Mouse (Mus musculus): ENCODE results near the gene Pecam1. TPM values are rescaled to one million over a fixed set of nuclear protein-coding genes. Genes with fewer than 3 reads are reported as not detected.
A peak's percentile ranks its signal among the peaks of the same experiment; 100 is the strongest.
"Not testable (repeated sequence)": the region's sequence is repeated elsewhere in the genome, so short reads cannot be mapped to it uniquely, and the experiment has no call there.

Pecam1 gene
- total RNA-seq, 1 experiment from 2014 or later: 51.4 TPM

- peak; percentile 74 for ATAC-seq (replicated peaks; ENCODE audit: insufficient number of reproducible peaks, low FRiP score, low TSS enrichment, poor library complexity, severe bottlenecking)
Observed at GRCm38 (mm10) chr11:106741232-106741631, 9.2 kb downstream of the Pecam1 start.

GRCm38 (mm10) chr11:106740724-106741123 lies 9.7 kb downstream of the Pecam1 start:
- not testable (repeated sequence) for ATAC-seq (replicated peaks; ENCODE audit: insufficient number of reproducible peaks, low FRiP score, low TSS enrichment, poor library complexity, severe bottlenecking)

GRCm38 (mm10) chr11:106739116-106739515 lies 11.3 kb downstream of the Pecam1 start:
- ATAC-seq (replicated peaks; ENCODE audit: insufficient number of reproducible peaks, low FRiP score, low TSS enrichment, poor library complexity, severe bottlenecking): no peak

GRCm38 (mm10) chr11:106737178-106737621 lies 13.2 kb downstream of the Pecam1 start:
- ATAC-seq (replicated peaks; ENCODE audit: insufficient number of reproducible peaks, low FRiP score, low TSS enrichment, poor library complexity, severe bottlenecking): no peak

- no peak for ATAC-seq (replicated peaks; ENCODE audit: insufficient number of reproducible peaks, low FRiP score, low TSS enrichment, poor library complexity, severe bottlenecking)
Observed at GRCm38 (mm10) chr11:106736614-106737013, 13.8 kb downstream of the Pecam1 start.

- ATAC-seq (replicated peaks; ENCODE audit: insufficient number of reproducible peaks, low FRiP score, low TSS enrichment, poor library complexity, severe bottlenecking): no peak
Observed at GRCm38 (mm10) chr11:106730714-106731113, 19.7 kb downstream of the Pecam1 start.

- no peak for ATAC-seq (replicated peaks; ENCODE audit: insufficient number of reproducible peaks, low FRiP score, low TSS enrichment, poor library complexity, severe bottlenecking)
Observed at GRCm38 (mm10) chr11:106729656-106730055, 20.8 kb downstream of the Pecam1 start.

GRCm38 (mm10) chr11:106728402-106729366 lies 21.7 kb downstream of the Pecam1 start:
- ATAC-seq (replicated peaks; ENCODE audit: insufficient number of reproducible peaks, low FRiP score, low TSS enrichment, poor library complexity, severe bottlenecking): no peak

GRCm38 (mm10) chr11:106727967-106728366 lies 22.5 kb downstream of the Pecam1 start:
- no peak for ATAC-seq (replicated peaks; ENCODE audit: insufficient number of reproducible peaks, low FRiP score, low TSS enrichment, poor library complexity, severe bottlenecking)

GRCm38 (mm10) chr11:106724916-106725235 lies 25.6 kb downstream of the Pecam1 start:
- ATAC-seq (replicated peaks; ENCODE audit: insufficient number of reproducible peaks, low FRiP score, low TSS enrichment, poor library complexity, severe bottlenecking): not testable (repeated sequence)

- ATAC-seq (replicated peaks; ENCODE audit: insufficient number of reproducible peaks, low FRiP score, low TSS enrichment, poor library complexity, severe bottlenecking): no peak
Observed at GRCm38 (mm10) chr11:106724176-106724915, 26.1 kb downstream of the Pecam1 start.

- no peak for ATAC-seq (replicated peaks; ENCODE audit: insufficient number of reproducible peaks, low FRiP score, low TSS enrichment, poor library complexity, severe bottlenecking)
Observed at GRCm38 (mm10) chr11:106723611-106724125, 26.8 kb downstream of the Pecam1 start.

GRCm38 (mm10) chr11:106722831-106723361 lies 27.5 kb downstream of the Pecam1 start:
- 0 out of 2 replicates have a peak, but pooled peaks have one; percentile 35 for ATAC-seq (replicated peaks; ENCODE audit: insufficient number of reproducible peaks, low FRiP score, low TSS enrichment, poor library complexity, severe bottlenecking)

GRCm38 (mm10) chr11:106720379-106720778 lies 30.0 kb downstream of the Pecam1 start:
- ATAC-seq (replicated peaks; ENCODE audit: insufficient number of reproducible peaks, low FRiP score, low TSS enrichment, poor library complexity, severe bottlenecking): no peak

GRCm38 (mm10) chr11:106716568-106716967 lies 33.9 kb downstream of the Pecam1 start:
- no peak for ATAC-seq (replicated peaks; ENCODE audit: insufficient number of reproducible peaks, low FRiP score, low TSS enrichment, poor library complexity, severe bottlenecking)

GRCm38 (mm10) chr11:106715066-106715465 lies 35.4 kb downstream of the Pecam1 start:
- no peak for ATAC-seq (replicated peaks; ENCODE audit: insufficient number of reproducible peaks, low FRiP score, low TSS enrichment, poor library complexity, severe bottlenecking)

- no peak for ATAC-seq (replicated peaks; ENCODE audit: insufficient number of reproducible peaks, low FRiP score, low TSS enrichment, poor library complexity, severe bottlenecking)
Observed at GRCm38 (mm10) chr11:106710789-106711188, 39.6 kb downstream of the Pecam1 start.

GRCm38 (mm10) chr11:106709227-106709985 lies 41.0 kb downstream of the Pecam1 start:
- no peak for ATAC-seq (replicated peaks; ENCODE audit: insufficient number of reproducible peaks, low FRiP score, low TSS enrichment, poor library complexity, severe bottlenecking)

Measured in monocyte, adult 5-6 weeks (primary cell).